Mouse (Mus musculus): ENCODE results near the gene Gm49510. TPM values are rescaled to one million over a fixed set of nuclear protein-coding genes. Genes with fewer than 3 reads are reported as not detected.

Gm49510 gene
- polyA plus RNA-seq, 1 experiment from 2014 or later = 0.21 TPM

DNA sequence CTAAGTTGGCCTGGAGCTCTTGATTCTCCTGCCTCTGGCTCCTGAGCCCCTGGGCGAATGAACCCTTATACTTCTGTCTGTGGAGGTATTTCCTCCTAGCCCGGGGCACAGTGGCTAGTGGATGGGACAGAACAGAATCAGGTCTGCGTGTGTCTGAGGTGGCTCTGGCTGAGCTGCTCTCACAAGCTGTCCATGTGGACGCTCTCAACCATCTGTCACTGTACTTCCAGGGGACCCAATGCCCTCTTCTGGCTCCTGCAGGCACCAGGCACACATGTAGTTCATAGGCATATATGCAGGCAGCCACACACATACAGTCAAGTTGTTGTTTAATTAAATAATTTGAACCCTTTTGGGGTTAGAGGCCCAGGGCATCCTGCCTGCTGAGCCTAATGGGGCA is 40.2 kb upstream of the Gm49510 start:
- Histone ChIP-seq H3K27me3 (replicated peaks; ENCODE audit: control insufficient read depth, insufficient read depth, low read length) (no peaks in the 10 kb centered on the region), H3K9ac (ENCODE audit: low read depth, low read length) (no peak overlapping the region), H3K27ac (ENCODE audit: low read depth, low read length) (no peak overlapping the region), H3K4me2 (replicated peaks; ENCODE audit: low read depth) (no peak overlapping the region), H3K36me3 (ENCODE audit: control insufficient read depth, insufficient read depth) (no peaks in the 10 kb centered on the region), H3K9me3 (ENCODE audit: control insufficient read depth) (no peaks in the 10 kb centered on the region), H3K4me1 (replicated peaks; ENCODE audit: control insufficient read depth, insufficient read depth, low read length) (peaks cover 6% of the 10 kb centered on the region), H3K4me3 (ENCODE audit: low read depth, low read length) (no peak overlapping the region)
- 0 out of 2 replicates have a peak, but pooled peaks have one; percentile 10 for TF ChIP-seq CTCF (IDR thresholded peaks at IDR 0.05; ENCODE audit: low read depth)
- WGBS = 44% methylated on average over 4 of the region's 4 CpGs
- ATAC-seq = no peak

DNA sequence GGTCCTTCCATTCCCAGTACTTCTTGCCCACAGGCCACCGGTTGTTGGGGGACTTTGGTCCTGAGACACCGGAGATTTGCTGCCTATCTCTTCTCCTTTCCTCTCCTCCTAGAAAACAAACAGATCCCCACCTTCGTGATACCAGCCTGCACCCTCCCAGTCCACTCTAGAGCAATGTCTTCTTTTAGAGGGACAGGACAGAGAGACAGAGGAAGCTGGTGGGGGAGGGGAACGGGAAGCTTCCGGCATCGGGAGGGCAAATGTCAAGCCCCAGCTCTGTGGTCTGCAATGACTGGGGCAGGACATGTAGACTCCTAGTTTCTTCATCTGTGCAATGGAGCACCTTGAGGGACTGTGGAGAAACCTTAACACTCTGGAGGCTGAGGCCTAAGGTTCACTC is 39.8 kb upstream of the Gm49510 start:
- Histone ChIP-seq H3K27ac (ENCODE audit: low read depth, low read length) (no peak overlapping the region), H3K4me3 (ENCODE audit: low read depth, low read length) (no peak overlapping the region), H3K27me3 (replicated peaks; ENCODE audit: control insufficient read depth, insufficient read depth, low read length) (no peaks in the 10 kb centered on the region), H3K36me3 (ENCODE audit: control insufficient read depth, insufficient read depth) (no peaks in the 10 kb centered on the region), H3K9ac (ENCODE audit: low read depth, low read length) (no peak overlapping the region), H3K9me3 (ENCODE audit: control insufficient read depth) (no peaks in the 10 kb centered on the region), H3K4me1 (replicated peaks; ENCODE audit: control insufficient read depth, insufficient read depth, low read length) (peaks cover 6% of the 10 kb centered on the region), H3K4me2 (replicated peaks; ENCODE audit: low read depth) (no peak overlapping the region)
- no peak for TF ChIP-seq CTCF (IDR thresholded peaks at IDR 0.05; ENCODE audit: low read depth)
- ATAC-seq = peak; percentile 16; the same call in 1 of the 2 replicates
- WGBS = 30% methylated on average over 6 of the region's 6 CpGs

DNA sequence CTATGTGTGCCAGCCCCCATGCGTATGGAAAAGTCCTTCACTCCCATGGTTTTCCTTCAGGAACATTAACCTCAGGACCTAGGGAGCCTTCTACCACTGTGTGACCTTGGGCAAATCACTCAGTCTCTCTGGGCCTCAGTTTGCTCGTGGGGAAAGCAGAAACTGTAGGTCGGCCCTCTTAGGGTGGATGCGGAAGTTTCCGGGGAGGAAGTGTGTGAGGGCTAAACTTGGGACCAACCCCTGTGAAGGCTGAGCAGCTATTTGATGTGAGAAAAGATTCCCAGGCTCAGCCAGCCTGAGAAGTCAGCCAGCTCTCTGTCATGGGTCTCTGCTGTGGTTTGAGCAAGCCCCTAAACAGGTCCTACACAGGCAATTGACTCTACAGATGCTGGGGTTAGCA is 37.2 kb upstream of the Gm49510 start:
- no peak for ATAC-seq
- no peak overlapping the region for H3K27ac ChIP-seq (ENCODE audit: low read depth, low read length)
- H3K4me3 ChIP-seq (ENCODE audit: low read depth, low read length) = no peak overlapping the region
- H3K4me1 ChIP-seq (replicated peaks; ENCODE audit: control insufficient read depth, insufficient read depth, low read length) = peaks cover 6% of the 10 kb centered on the region; the same call in 1 of the 2 replicates
- TF ChIP-seq CTCF (IDR thresholded peaks at IDR 0.05; ENCODE audit: low read depth) = no peak
- H3K9me3 ChIP-seq (ENCODE audit: control insufficient read depth) = no peaks in the 10 kb centered on the region
- no peak overlapping the region for H3K9ac ChIP-seq (ENCODE audit: low read depth, low read length)
- no peak overlapping the region for H3K4me2 ChIP-seq (replicated peaks; ENCODE audit: low read depth)
- no peaks in the 10 kb centered on the region for H3K27me3 ChIP-seq (replicated peaks; ENCODE audit: control insufficient read depth, insufficient read depth, low read length)
- no peaks in the 10 kb centered on the region for H3K36me3 ChIP-seq (ENCODE audit: control insufficient read depth, insufficient read depth)
- WGBS = 80% methylated on average over 5 of the region's 5 CpGs

- peaks cover 6% of the 10 kb centered on the region; the same call in 1 of the 2 replicates for H3K4me1 ChIP-seq (replicated peaks; ENCODE audit: control insufficient read depth, insufficient read depth, low read length)
- no peaks in the 10 kb centered on the region for H3K9me3 ChIP-seq (ENCODE audit: control insufficient read depth)
- no peak overlapping the region for H3K4me2 ChIP-seq (replicated peaks; ENCODE audit: low read depth)
- no peaks in the 10 kb centered on the region for H3K36me3 ChIP-seq (ENCODE audit: control insufficient read depth, insufficient read depth)
- no peak for TF ChIP-seq CTCF (IDR thresholded peaks at IDR 0.05; ENCODE audit: low read depth)
- no peak overlapping the region for H3K27ac ChIP-seq (ENCODE audit: low read depth, low read length)
- no peak overlapping the region for H3K9ac ChIP-seq (ENCODE audit: low read depth, low read length)
- WGBS = 58% methylated on average over 2 of the region's 2 CpGs
- no peaks in the 10 kb centered on the region for H3K27me3 ChIP-seq (replicated peaks; ENCODE audit: control insufficient read depth, insufficient read depth, low read length)
- ATAC-seq = no peak
- no peak overlapping the region for H3K4me3 ChIP-seq (ENCODE audit: low read depth, low read length)
These were observed 36.3 kb upstream of the Gm49510 start for GRCm38 (mm10) chr15:78863154-78863553.

DNA sequence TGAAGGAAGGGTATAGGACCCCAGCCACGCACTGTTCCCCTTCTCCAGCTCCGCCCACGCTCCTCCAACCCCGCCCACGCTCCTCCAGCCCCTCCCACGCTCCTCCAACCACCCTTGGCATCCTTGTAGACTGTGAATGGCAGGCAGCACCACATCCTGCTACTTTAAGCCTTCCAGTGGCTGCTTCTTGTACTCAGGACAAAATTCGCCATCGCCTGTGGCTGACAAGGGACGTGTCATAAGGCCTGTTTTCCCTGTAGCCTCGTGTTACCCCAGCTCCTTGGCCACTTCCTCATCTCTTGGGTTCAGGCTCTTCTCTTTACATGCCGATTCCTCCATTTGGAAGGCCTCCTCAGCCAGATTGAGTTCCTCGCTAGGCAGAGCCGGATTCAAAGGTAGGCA is 35.6 kb upstream of the Gm49510 start:
- Histone ChIP-seq H3K9me3 (ENCODE audit: control insufficient read depth) (no peaks in the 10 kb centered on the region), H3K36me3 (ENCODE audit: control insufficient read depth, insufficient read depth) (no peaks in the 10 kb centered on the region), H3K4me2 (replicated peaks; ENCODE audit: low read depth) (no peak overlapping the region), H3K9ac (ENCODE audit: low read depth, low read length) (no peak overlapping the region), H3K27me3 (replicated peaks; ENCODE audit: control insufficient read depth, insufficient read depth, low read length) (no peaks in the 10 kb centered on the region), H3K4me3 (ENCODE audit: low read depth, low read length) (no peak overlapping the region), H3K4me1 (replicated peaks; ENCODE audit: control insufficient read depth, insufficient read depth, low read length) (peaks cover 6% of the 10 kb centered on the region; the same call in 1 of the 2 replicates), H3K27ac (ENCODE audit: low read depth, low read length) (no peak overlapping the region)
- ATAC-seq = no peak
- TF ChIP-seq CTCF (IDR thresholded peaks at IDR 0.05; ENCODE audit: low read depth) = no peak
- WGBS = 53% methylated on average over 13 of the region's 13 CpGs

GRCm38 (mm10) chr15:78868398-78868797 is 31.1 kb upstream of the Gm49510 start:
- no peak overlapping the region for H3K9ac ChIP-seq (ENCODE audit: low read depth, low read length)
- peak overlapping the region; percentile 74 for H3K27ac ChIP-seq (ENCODE audit: low read depth, low read length)

DNA sequence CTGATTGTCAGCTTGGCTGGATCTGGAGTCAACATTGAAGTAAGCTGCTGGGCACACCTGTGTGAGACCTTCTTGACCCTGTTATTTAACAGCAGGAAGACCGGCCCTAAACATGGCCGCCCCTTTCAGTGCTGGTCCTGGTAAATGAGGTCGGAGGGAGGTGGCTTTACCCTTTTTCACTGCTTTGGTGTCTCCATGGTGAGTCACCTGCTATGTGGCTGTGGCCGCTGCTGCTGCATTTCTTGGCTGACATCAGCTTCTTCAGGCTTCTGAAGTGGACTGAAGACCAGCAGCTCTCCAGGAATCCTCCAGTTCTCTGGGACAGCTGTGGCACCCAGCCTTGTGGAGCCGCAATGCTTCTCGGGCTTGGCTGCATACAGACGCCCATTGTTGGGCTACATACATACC is 30.6 kb upstream of the Gm49510 start:
- H3K4me2 ChIP-seq (replicated peaks; ENCODE audit: low read depth) = no peak overlapping the region
- H3K9me3 ChIP-seq (ENCODE audit: control insufficient read depth) = no peaks in the 10 kb centered on the region
- peak overlapping the region; percentile 74 for H3K27ac ChIP-seq (ENCODE audit: low read depth, low read length)
- no peak overlapping the region for H3K9ac ChIP-seq (ENCODE audit: low read depth, low read length)
- peak; percentile 28 for ATAC-seq
- H3K36me3 ChIP-seq (ENCODE audit: control insufficient read depth, insufficient read depth) = no peaks in the 10 kb centered on the region
- 0 out of 2 replicates have a peak, but pooled peaks cover 2% of the 10 kb centered on the region for H3K4me1 ChIP-seq (replicated peaks; ENCODE audit: control insufficient read depth, insufficient read depth, low read length)
- H3K27me3 ChIP-seq (replicated peaks; ENCODE audit: control insufficient read depth, insufficient read depth, low read length) = no peaks in the 10 kb centered on the region
- no peak overlapping the region for H3K4me3 ChIP-seq (ENCODE audit: low read depth, low read length)
- TF ChIP-seq CTCF (IDR thresholded peaks at IDR 0.05; ENCODE audit: low read depth) = no peak
- 36% methylated on average over 7 of the region's 7 CpGs for WGBS

More at GRCm38 (mm10) chr15:78868398-78868797, 31.1 kb upstream of the Gm49510 start:
- no peak overlapping the region for H3K4me3 ChIP-seq (ENCODE audit: low read depth, low read length)
- 0 out of 2 replicates have a peak, but pooled peaks cover 2% of the 10 kb centered on the region for H3K4me1 ChIP-seq (replicated peaks; ENCODE audit: control insufficient read depth, insufficient read depth, low read length)
- no peaks in the 10 kb centered on the region for H3K27me3 ChIP-seq (replicated peaks; ENCODE audit: control insufficient read depth, insufficient read depth, low read length)
- no peaks in the 10 kb centered on the region for H3K9me3 ChIP-seq (ENCODE audit: control insufficient read depth)
- ATAC-seq = peak; percentile 48
- no peaks in the 10 kb centered on the region for H3K36me3 ChIP-seq (ENCODE audit: control insufficient read depth, insufficient read depth)
- H3K4me2 ChIP-seq (replicated peaks; ENCODE audit: low read depth) = no peak overlapping the region
- 7% methylated on average over 9 of the region's 9 CpGs for WGBS
- TF ChIP-seq CTCF (IDR thresholded peaks at IDR 0.05; ENCODE audit: low read depth) = no peak
